Mouse (Mus musculus) C2C12 (cell line): ENCODE measurements around the gene Tmem219. TPM values are rescaled to one million over a fixed set of nuclear protein-coding genes. Genes with fewer than 3 reads are reported as not detected.

Source experiments
- H3K27me3 ChIP-seq: one replicate; pipeline ENCODE4 v1.6.1; 2011; ENCODE audit not compliant: control insufficient read depth, insufficient read depth, insufficient read length
- H3K36me3 ChIP-seq: one replicate; pipeline ENCODE4 v1.6.1; 2011; ENCODE audit not compliant: control insufficient read depth, insufficient read depth
- H3K4me3 ChIP-seq: one replicate; pipeline ENCODE4 v1.5.1; 2011; ENCODE audit warnings: mild to moderate bottlenecking, control low read depth; ENCODE audit not compliant: poor library complexity, insufficient read depth, severe bottlenecking
- H3K79me2 ChIP-seq: one replicate; pipeline ENCODE4 v1.6.1; 2011; ENCODE audit not compliant: control insufficient read depth, insufficient read depth
- H3K79me3 ChIP-seq: one replicate; pipeline ENCODE4 v1.6.1; 2011; ENCODE audit warnings: low read depth, control low read depth
- H3ac ChIP-seq: one replicate; pipeline ENCODE3; 2011; ENCODE audit warnings: low read depth; ENCODE audit not compliant: control insufficient read depth, insufficient read length
- CEBPB ChIP-seq: IDR thresholded peaks from one replicate; pipeline ENCODE4 v1.6.1; 2011; ENCODE audit warnings: low read depth, mild to moderate bottlenecking, control low read depth, moderate library complexity
- CTCF ChIP-seq: IDR thresholded peaks from one replicate; pipeline ENCODE4 v1.5.1; 2011; ENCODE audit not compliant: control insufficient read depth, insufficient read depth, insufficient read length
- FOSL1 ChIP-seq: IDR thresholded peaks from one replicate; pipeline ENCODE4 v1.8.0; 2011; ENCODE audit warnings: mild to moderate bottlenecking, low read length; ENCODE audit not compliant: poor library complexity, insufficient read depth, severe bottlenecking
- MAX ChIP-seq: IDR thresholded peaks from one replicate; pipeline ENCODE4 v1.6.1; 2011; ENCODE audit warnings: mild to moderate bottlenecking, control low read depth
- MYOD1 ChIP-seq: IDR thresholded peaks from one replicate; pipeline ENCODE4 v1.6.1; 2011; ENCODE audit warnings: low read depth; ENCODE audit not compliant: control insufficient read depth, insufficient read length
- MYOG ChIP-seq: IDR thresholded peaks from one replicate; pipeline ENCODE4 v1.6.1; 2011; ENCODE audit not compliant: control insufficient read depth, insufficient read length; ENCODE audit errors: extremely low read depth
- USF1 ChIP-seq: IDR thresholded peaks from one replicate; pipeline ENCODE4 v1.6.1; 2011; ENCODE audit warnings: low read depth, mild to moderate bottlenecking, control low read depth, moderate library complexity
- polyA plus RNA-seq: library from polyadenylated mRNA; unstranded; fragments of >200 nt; fragmentation: generic; extraction: Trizol; gene quantifications from one replicate; pipeline ENCODE4 v1.2.1, GENCODE M21; 2012; ENCODE audit warnings: missing spikeins

Tmem219 gene
- polyA plus RNA-seq, 1 experiment = 26.7 TPM

DNA sequence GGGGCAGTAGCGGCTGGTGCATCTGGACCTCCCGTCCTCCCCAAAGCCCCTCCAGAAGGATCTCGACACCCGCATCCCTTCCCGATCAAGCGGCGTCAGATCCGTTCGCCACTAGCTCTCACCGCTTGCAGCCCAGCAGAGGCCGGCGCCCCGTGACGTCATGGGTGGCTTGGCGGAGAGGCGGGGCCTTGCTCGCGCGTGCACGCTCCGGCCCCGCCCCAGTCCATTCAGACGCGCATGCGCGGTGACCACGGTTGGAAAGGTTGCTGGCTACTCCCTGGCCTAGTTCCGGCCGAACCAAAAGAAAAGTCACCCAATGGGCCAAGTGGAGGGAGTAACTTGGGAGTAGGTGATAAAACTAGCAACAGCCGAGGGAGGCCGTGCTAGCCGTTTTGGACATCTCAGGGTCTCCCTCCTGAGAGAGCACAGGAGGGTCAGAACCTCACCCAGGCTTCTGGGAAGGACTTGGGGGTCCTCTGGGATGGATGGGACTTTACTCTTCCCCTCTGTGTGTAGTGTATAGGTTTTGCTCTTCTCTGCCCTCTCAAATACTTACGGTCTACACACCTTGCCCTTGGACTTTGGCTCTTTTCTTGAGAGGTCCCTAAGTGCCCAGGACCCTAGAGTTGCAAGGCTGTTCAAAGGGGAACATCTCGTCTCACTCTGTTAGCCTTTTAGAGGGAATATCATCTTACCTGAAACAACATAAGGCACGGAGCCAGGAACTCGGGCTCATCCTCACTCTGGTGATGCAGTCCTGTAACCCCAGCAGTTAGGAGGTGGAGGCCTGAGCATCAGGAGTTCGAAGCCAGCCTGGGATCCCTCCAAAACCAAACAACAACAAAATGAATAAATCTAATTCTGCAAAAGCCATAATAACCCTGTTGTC is 24.4 kb downstream of the Tmem219 start:
- no peaks in the 10 kb centered on the region for H3K79me2 ChIP-seq
- no peaks in the 10 kb centered on the region for H3K27me3 ChIP-seq
- no peaks in the 10 kb centered on the region for H3K36me3 ChIP-seq
- TF ChIP-seq MYOD1 = no peak
- peak overlapping the region; percentile 34 for H3K4me3 ChIP-seq
- peak overlapping the region; percentile 73 for H3ac ChIP-seq
- H3K79me3 ChIP-seq = no peaks in the 10 kb centered on the region

DNA sequence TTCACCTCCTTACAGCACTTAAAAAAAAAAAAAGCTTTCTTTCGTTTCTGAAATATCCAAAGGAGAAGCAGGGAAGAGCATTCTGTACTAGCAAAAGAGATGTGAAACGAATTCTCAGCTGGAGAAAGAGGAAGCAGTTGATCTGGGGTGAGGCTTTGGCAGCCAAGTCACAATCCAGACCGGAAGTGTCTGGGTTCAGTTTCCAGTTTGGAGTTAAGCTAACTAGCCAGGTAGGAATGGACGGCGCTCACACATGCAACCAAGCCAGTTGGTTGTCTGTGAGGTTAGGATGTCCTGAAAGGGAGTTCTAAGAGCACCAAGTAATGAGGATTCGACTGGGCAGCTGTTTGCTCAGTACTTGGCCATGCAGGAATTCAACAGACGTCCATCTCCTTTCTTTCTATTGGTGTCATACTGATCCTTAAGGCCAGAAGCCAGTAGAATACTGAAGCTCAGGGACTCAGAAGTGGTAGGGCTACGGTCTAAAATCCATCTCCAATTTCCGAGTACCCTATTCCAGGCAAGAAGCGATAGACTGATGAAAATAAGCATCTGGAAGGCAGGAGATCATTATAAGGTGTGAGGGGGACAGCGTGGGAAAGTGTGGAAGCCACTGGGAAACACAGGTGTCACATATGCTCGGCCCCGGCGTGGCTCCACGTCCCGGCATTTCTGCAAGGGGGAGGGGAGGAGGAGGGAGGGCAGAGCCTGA is 25.2 kb downstream of the Tmem219 start:
- Histone ChIP-seq H3ac (peak overlapping the region; percentile 73), H3K4me3 (peak overlapping the region; percentile 34), H3K36me3 (no peaks in the 10 kb centered on the region), H3K79me2 (no peaks in the 10 kb centered on the region), H3K79me3 (no peaks in the 10 kb centered on the region), H3K27me3 (no peaks in the 10 kb centered on the region)
- TF ChIP-seq USF1 = no peak
- no peak for TF ChIP-seq MAX
- TF ChIP-seq CEBPB = no peak
- no peak for TF ChIP-seq MYOG
- no peak for TF ChIP-seq CTCF
- no peak for TF ChIP-seq FOSL1
- no peak for TF ChIP-seq MYOD1

- no peaks in the 10 kb centered on the region for H3K79me3 ChIP-seq
- no peaks in the 10 kb centered on the region for H3K79me2 ChIP-seq
- H3K36me3 ChIP-seq = no peaks in the 10 kb centered on the region
- no peak overlapping the region for H3ac ChIP-seq
- no peak overlapping the region for H3K4me3 ChIP-seq
- H3K27me3 ChIP-seq = no peaks in the 10 kb centered on the region
- TF ChIP-seq MYOG (no peak), CEBPB (no peak), USF1 (no peak), CTCF (no peak), MAX (no peak), FOSL1 (no peak), MYOD1 (no peak)
Observed at GRCm38 (mm10) chr7:126896912-126897311, 25.8 kb downstream of the Tmem219 start.

DNA sequence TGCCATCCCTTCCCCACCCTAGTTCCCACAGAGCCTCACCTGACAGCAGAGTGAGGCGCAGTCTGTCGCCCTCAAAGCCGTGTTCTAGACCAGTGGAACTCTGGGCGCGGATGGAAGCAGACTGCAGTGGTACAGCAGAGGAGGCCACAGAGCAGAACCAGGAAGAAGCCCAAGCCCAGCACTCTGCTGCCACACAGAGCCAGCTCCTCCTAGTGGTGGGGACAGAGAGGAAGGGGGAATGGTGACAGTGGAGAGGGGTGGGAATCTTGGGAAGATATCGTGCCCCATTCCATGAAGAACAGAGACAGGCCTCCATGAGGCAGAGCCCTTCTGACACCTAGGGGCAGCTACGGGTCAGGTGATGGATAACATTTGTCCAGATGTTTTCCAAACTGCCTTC is 33.9 kb downstream of the Tmem219 start:
- Histone ChIP-seq H3K79me2 (peaks cover 5% of the 10 kb centered on the region), H3K36me3 (no peaks in the 10 kb centered on the region), H3K4me3 (no peak overlapping the region), H3ac (no peak overlapping the region), H3K79me3 (peaks cover 6% of the 10 kb centered on the region), H3K27me3 (no peaks in the 10 kb centered on the region)
- no peak for TF ChIP-seq MYOD1
- TF ChIP-seq FOSL1 = no peak
- TF ChIP-seq CTCF = peak; percentile 1
- TF ChIP-seq MYOG = no peak
- no peak for TF ChIP-seq USF1
- TF ChIP-seq MAX = no peak
- no peak for TF ChIP-seq CEBPB

GRCm38 (mm10) chr7:126887281-126887680 is 35.4 kb downstream of the Tmem219 start:
- no peak overlapping the region for H3ac ChIP-seq
- TF ChIP-seq USF1 (no peak), MAX (no peak), CEBPB (no peak), MYOG (no peak), FOSL1 (no peak), CTCF (no peak), MYOD1 (no peak)
- H3K79me3 ChIP-seq = peaks cover 21% of the 10 kb centered on the region

More at GRCm38 (mm10) chr7:126887281-126887680, 35.4 kb downstream of the Tmem219 start:
- Histone ChIP-seq H3K36me3 (no peaks in the 10 kb centered on the region), H3K79me2 (peaks cover 21% of the 10 kb centered on the region), H3K4me3 (no peak overlapping the region), H3K27me3 (no peaks in the 10 kb centered on the region)
